Mouse (Mus musculus) right cerebral cortex, postnatal 36 days (tissue): Measurements from ENCODE around the gene 1110008L16Rik.
"Not testable (repeated sequence)": the region's sequence is repeated elsewhere in the genome, so short reads cannot be mapped to it uniquely, and the experiment has no call there.

Experiments used
- DNase-seq, 2 experiments: peaks; one replicate each; pipeline ENCODE4 v3.0.0; 2022; ENCODE audit warnings: low spot score in 2 of 2, mixed read lengths in 1 of 2

The 1110008L16Rik gene

DNA sequence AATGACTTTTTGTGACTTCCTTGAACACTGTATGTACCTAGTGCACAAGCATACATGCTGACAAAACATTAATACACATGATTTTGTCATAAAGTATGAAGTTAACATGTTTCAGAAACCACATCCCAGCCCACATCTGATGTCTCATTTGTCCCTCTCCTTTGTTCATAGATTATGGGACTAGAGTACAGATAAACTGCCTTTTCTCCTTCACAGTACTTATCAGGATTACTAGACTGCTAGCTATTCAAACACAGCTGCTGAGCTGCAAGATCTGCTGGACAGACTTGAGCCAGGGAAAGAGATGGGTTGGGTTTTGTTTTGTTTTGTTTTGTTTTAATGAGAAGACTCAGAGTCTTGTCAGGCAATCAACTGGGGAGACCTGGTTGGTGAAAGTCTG, 92.7 kb downstream of the 1110008L16Rik start:
- DNase-seq = no peak

DNA sequence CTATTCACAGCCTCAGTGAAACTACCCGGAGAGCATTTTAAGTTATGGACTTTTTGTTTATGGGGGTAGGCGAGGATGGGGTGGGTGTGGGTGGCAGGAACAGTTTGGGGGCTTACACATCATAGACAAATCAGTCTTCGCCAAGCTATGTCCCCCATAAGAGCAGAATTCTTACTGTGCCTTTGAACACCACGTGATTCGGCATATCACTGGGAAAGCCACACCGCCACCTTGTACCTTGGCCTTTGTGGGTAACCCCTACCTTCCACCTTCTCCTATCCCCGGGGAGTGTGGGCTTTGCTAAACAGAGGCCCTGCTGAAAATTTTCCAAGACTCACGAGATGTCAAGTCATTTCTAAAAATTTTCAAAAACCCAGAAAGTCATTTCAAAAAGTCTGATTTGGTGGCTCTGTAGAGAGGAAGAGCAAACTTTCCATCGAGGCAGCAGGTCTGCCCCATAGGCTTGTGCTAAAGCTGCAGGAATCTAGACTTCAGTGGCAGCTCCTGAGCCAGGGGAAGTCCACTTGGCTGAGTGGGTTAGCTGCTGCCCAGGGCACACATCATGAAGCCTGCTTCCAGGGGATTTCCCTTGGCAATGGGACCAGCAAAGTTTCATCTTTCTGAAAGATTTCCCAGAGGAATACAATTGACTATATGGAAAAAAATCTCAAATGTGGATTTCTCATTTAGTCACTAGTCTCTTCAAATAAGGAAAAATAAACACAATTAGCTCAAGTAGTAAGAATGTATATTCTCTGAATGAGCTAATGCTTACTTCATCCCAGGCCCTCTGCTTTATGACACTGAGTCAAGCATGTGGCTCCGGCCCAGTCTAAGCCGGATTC, 93.6 kb downstream of the 1110008L16Rik start:
- no peak for DNase-seq

DNA sequence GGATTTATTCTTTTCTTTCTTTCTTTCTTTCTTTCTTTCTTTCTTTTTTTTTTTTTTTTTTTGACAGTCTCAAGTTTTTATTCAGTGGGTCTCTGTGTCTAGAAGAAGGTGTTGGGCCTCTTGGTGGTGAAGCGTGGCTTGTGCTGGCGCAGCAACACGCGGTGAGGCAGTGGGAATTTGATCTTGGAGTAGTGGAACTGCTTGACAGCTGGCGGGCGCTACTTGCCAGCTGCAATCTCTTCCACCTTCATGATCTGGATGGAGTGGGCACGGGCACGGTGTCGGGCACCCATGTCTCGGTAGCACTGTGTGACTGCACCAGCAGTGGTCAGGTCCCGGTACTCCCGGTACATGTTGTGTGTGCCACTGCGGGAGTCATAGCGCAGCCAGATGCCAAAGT, 96.2 kb downstream of the 1110008L16Rik start:
- not testable (repeated sequence) for DNase-seq

DNA sequence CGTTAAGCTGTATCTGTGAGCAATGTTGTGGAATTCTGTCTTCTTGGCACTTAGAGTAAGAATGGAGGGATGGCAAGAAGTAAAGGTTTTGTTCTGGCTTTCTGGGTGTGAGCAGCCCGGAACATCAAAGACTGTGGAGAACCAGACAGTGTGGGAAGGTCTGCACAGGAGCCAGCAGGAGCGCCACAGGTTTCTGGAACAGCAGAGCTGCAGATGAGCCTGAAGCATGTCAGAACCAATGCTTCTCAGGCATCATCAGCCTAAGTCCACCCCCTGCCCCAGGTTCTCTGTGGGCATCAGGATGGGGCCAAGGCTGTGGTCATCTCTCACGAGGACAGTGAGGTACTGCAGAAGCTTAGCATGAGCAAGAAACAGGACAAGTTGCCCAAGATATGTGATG, 97.2 kb downstream of the 1110008L16Rik start:
- no peak for DNase-seq

DNA sequence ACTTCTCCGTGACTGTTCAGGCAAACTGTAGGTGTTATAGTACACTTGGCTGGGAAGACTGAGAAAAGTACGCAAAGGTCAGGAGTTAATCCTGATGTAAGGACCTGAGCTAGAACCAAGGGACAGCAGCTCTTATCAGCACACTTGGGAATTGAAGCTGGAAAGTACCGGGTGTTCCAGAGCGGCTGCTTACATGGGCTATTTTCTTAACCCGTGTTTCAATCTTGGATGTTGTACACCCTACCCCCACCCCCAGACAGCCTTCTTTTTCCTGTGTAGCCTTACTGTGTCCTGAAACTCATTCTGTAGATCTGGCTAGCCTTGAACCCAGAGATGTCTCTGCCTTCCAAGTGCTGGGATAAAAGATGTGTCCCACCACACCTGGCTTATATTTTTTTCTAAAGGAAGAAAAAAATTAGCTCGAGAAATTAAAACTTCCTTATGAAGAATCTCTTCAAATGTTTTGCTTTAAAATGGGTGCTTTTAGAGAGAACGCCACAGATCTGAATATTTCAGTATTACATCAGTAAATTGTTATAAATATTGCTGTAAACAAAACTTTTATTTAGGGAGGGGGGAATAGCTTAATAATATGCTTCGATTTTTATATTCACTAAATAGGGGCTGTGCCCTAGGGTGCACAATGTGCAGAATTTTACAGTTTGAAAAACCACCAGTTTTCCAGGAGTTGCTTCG, 98.3 kb downstream of the 1110008L16Rik start:
- no peak for DNase-seq

DNA sequence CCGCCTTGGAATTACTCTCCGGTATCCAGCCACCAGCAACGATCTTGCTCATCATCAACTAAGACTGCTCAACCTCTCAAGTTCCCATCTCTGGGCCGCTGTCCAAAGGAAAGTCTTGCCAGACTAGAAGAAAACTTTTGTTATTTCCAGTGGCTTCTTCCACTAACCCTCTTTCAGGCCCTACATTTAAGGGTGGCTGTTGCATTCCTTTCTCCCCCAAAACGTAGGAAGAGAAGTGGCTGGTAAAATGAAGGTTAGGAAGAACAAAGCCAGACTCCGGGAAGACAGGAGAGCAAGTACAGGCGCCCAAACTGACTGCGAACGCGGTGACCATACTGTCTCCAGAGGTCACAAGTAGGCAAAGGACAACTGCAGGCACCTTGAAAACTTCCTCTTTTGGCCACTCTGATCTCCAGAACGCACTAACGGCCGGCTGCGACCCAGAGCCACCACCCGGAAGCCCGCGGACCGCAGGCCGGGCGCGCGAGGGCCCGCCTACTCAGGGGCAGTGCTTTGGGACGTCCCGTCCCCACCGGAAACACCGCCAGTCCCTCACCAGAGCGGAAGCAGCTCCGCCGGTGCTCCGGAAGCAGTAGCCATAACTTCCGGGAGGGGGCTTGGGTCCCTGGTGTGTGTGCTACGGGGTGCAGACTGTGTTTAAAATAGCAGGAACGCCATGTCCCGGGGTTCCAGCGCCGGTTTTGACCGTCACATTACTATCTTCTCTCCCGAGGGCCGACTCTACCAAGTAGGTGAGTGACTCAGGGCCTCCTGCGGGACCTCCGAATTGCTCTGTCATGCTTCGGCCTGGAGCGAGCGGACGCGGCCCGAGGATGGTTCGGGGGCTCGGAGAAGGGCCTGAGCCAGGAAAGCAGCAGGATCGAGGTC, 99.1 kb downstream of the 1110008L16Rik start:
- DNase-seq = peak; percentile 86 to 87

DNA sequence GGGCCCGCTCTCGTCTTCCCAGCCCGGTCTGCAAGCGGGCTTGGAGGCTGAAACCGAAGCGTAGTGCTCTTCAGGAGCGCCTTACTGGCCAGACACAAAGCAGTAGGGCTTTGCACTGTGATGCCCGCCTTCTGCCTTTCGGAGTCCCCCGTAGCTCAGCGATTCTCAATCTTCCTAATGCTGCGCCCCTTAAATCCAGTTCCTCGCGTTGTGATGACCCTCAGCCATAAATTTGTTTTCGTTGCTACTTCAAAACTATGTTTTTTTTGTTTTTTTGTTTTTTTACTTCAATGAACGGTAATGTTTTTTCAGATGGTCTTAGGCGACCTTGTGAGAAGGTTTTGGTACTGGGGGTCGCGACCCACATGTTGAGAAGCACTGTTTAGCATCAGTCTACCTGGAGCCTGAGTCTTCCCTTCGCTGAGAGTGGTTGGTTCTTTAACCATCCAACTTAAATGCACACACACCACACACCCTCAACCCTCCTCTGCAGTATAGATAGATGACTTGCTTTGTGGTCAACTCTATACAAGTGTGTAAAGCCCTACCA, 99.8 kb downstream of the 1110008L16Rik start:
- DNase-seq = no peak

DNA sequence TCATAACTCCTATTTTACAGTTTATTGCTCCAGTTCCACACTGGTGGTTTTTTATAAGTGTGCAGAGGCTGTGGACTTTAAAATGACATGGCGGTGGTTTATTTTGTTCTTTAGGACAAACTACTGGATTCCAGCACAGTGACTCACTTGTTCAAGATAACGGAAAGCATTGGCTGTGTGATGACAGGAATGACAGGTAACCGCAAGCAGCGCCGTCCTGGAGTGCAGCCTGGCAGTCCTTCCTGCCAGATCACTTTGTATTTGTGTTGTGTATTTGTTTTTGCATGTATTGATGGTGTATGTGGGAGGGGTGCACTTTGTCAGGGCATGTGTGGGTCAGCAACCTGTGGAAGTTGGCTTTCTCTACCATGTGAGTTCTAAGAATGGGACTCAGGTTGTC, 108.5 kb downstream of the 1110008L16Rik start:
- no peak for DNase-seq

DNA sequence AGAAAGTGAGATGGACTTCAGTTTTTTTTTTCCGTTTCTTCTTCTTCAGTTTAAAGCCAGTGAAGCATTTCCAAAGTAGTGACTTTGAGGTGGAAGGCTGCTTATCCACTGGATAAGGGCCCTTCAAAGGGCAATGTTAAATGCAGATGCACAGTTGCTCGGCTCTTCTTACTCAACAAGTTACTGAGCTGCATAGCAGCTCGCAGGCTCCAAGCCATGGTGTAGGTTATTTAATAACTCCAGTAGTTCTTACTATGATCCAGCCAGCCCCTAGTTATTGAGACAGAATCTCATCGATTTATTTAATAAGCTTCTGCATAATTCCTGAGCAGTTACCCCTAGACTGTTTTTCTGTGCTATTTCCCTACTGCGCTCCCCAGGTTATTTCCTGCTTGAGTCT, 115.9 kb downstream of the 1110008L16Rik start:
- DNase-seq = no peak

DNA sequence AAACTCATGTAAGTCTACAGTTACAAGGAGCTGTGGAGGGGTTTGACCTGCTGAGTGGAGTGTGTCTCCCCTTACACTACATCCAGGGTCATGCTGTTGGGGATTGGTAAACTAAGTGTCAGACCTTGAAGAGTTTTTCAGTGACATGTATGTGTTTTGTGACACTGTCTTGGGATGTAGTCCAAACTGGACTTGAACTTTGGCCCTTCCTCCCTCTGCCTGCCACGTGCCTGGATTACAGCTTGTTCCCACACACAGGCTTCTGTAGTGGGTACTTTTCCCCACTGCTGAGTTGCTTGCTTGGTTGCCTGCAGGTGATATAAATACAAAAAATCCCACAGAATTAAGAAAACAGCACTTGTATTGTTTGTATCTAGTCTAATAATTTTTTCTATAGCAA, 116.4 kb downstream of the 1110008L16Rik start:
- no peak for DNase-seq

DNA sequence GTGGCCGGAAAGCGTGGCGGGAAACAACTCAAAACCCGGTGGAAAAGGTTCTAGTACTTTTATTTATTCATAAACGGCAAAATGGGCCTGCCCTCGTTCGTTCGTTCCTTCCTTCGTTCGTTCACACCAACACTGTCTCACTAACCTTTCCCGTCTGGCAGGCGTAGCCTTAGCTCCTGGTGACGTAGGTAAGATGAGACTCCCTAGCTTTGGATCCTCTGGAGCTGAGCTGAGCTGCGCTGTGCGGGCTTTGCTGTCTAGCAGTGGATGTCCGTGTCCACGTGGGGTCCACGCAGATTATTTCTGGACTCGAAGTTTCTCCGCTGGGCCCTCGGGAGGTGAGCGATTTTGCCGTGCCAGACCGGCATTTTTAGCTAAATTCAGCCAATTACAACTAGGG, 120.8 kb downstream of the 1110008L16Rik start:
- no peak for DNase-seq

DNA sequence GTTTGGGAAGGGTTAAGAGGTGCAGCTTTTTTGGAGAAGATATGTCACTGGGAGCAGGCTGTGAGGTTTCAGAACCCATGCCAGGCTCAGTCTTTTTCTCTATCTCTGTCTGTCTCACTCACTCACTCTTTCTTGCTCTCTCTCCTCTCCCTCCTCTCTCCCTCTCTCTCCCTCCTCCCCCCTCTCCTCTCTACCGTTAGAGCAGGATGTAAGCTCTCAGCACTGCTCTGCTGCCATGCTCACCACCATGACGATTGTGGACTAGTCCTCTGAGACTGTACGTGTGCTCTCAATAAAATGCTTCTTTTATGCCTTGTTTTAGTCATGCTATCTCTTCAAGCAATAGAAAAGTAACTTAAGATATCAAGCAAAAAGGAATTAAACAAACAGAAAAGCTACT, 122.7 kb downstream of the 1110008L16Rik start:
- no peak for DNase-seq

DNA sequence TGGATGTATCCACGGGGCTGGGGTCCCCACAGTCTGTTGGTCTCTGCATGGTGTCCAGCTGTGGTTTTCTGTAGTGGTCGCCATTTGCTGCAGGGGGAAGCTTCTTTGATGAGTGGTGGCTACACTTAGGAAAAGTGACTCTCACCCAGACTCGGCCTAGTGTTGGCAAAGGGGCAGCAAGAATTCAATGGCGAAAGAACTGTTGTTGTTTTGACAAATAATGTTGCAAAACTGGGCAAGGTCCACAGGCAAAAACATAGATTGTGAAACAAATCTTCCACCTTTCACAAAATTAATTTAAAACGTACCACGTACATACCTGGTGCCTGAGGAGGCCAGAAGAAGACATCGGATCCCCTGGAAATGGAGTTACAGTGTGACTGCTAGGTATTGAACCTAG, 126.9 kb downstream of the 1110008L16Rik start:
- no peak for DNase-seq

DNA sequence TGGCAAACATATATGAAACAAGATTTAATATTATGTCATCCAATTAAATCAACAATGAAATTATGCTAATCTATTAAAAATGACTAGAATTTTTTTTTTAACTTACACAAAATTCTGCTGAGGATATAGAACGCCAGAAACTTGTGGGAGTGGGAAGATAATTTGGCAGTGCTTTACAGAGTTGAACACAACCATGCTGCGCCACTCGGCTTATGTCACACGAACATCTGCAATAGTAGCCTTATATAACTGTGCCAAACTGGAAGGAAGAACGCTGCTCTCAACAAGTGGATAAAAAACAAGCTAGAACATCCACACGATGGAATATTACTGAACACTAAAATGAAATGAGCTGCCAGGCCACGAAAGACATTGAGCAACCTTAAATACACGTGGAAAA, 129.8 kb downstream of the 1110008L16Rik start:
- DNase-seq = no peak

DNA sequence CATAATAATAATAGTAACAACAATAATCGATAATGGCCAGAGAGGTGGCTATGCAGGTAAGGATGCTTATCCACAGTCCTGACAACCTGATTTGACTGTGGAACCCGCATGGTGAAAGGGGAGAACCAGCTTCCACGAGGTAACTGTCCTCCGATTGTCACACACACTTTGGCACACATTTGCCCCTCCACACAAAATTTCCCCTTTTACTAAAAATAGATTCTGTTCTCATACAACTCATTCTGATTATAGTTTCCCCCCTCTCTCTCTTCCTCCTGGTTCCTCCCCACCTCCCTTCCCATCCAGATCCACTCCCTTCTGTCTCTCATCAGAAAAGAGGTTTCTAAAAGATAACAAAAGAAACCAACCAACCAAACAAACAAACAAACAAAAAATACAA, 130.6 kb downstream of the 1110008L16Rik start:
- no peak for DNase-seq
